Mouse (Mus musculus) forebrain, embryonic 13.5 days (tissue): ENCODE results near the gene Ubfd1. TPM values are rescaled to one million over a fixed set of nuclear protein-coding genes. Genes with fewer than 3 reads are reported as not detected.
A peak's percentile ranks its signal among the peaks of the same experiment; 100 is the strongest.

Experiments used
- ATAC-seq: fragments of 200-750 bp; cut with Nextera tagmentation; 2 replicates; pipeline ENCODE4 v1.8.0; 2017
- H3K27ac ChIP-seq: fragments of 300-500 bp; sonication (generic); 2 replicates; pipeline ENCODE4 v1.5.1; 2015; ENCODE audit warnings: inconsistent platforms, mild to moderate bottlenecking, moderate library complexity
- H3K27me3 ChIP-seq: fragments of 300-500 bp; sonication (generic); 2 replicates; pipeline ENCODE4 v1.6.1; 2015; ENCODE audit warnings: mild to moderate bottlenecking, inconsistent platforms
- H3K36me3 ChIP-seq: fragments of 300-500 bp; sonication (generic); 2 replicates; pipeline ENCODE4 v1.6.1; 2015; ENCODE audit warnings: mild to moderate bottlenecking, inconsistent platforms; ENCODE audit not compliant: poor library complexity, severe bottlenecking
- H3K4me1 ChIP-seq: fragments of 300-500 bp; sonication (generic); 2 replicates; pipeline ENCODE4 v1.6.1; 2015; ENCODE audit warnings: inconsistent platforms
- H3K4me2 ChIP-seq: fragments of 300-500 bp; sonication (generic); 2 replicates; pipeline ENCODE4 v1.6.1; 2015; ENCODE audit warnings: inconsistent platforms, mild to moderate bottlenecking, moderate library complexity
- H3K4me3 ChIP-seq: fragments of 300-500 bp; sonication (generic); 2 replicates; pipeline ENCODE4 v1.5.1; 2015; ENCODE audit warnings: mild to moderate bottlenecking, inconsistent platforms
- H3K9ac ChIP-seq: fragments of 300-500 bp; sonication (generic); 2 replicates; pipeline ENCODE4 v1.6.1; 2015; ENCODE audit warnings: mild to moderate bottlenecking, inconsistent platforms
- H3K9me3 ChIP-seq: fragments of 300-500 bp; sonication (generic); replicated peaks from 2 replicates; pipeline ENCODE4 v1.6.1; 2016; ENCODE audit warnings: inconsistent platforms
- WGBS: fragments of 180-500 bp; shearing (Covaris S2); methylation state at CpG from one replicate; pipeline ENCODE4 v1.1.7; 2015; 5-methylcytosine and 5-hydroxymethylcytosine counted together
- polyA plus RNA-seq: library from polyadenylated mRNA; unstranded; fragments of >200 nt; fragmentation: Nextera tagmentation; extraction: Ambion mirVana; gene quantifications from 2 replicates; pipeline ENCODE4 v1.2.1, GENCODE M21; 2015

Gene Ubfd1
- polyA plus RNA-seq, 1 experiment from 2014 or later, result 54.6 TPM

- no peaks in the 10 kb centered on the region for H3K9me3 ChIP-seq
- WGBS, result 95% methylated on average over 9 of the region's 9 CpGs
- no peaks in the 10 kb centered on the region for H3K4me1 ChIP-seq
- H3K27me3 ChIP-seq, result no peaks in the 10 kb centered on the region
- no peak overlapping the region for H3K4me2 ChIP-seq
- ATAC-seq, result no peak
- H3K27ac ChIP-seq, result no peak overlapping the region
- no peak overlapping the region for H3K9ac ChIP-seq
- H3K4me3 ChIP-seq, result no peak overlapping the region
- H3K36me3 ChIP-seq, result peaks cover 56% of the 10 kb centered on the region
These were observed 18.8 kb upstream of the Ubfd1 start for GRCm38 (mm10) chr7:122048191-122048590.

- Histone ChIP-seq H3K4me3 (no peak overlapping the region), H3K36me3 (peaks cover 62% of the 10 kb centered on the region), H3K9me3 (no peaks in the 10 kb centered on the region), H3K9ac (no peak overlapping the region), H3K27ac (no peak overlapping the region), H3K4me2 (no peak overlapping the region), H3K27me3 (no peaks in the 10 kb centered on the region), H3K4me1 (no peaks in the 10 kb centered on the region)
- ATAC-seq, result no peak
- 95% methylated on average over 1 of the region's 1 CpGs for WGBS
These were observed 16.1 kb upstream of the Ubfd1 start for GRCm38 (mm10) chr7:122050834-122051233.

- WGBS, result 93% methylated on average over 5 of the region's 5 CpGs
These were observed 10.3 kb upstream of the Ubfd1 start for GRCm38 (mm10) chr7:122056633-122057032.

GRCm38 (mm10) chr7:122065656-122066055, 1.3 kb upstream of the Ubfd1 start:
- WGBS, result 73% methylated on average over 1 of the region's 1 CpGs
- no peak overlapping the region for H3K4me3 ChIP-seq
- H3K27me3 ChIP-seq, result no peaks in the 10 kb centered on the region
- H3K9me3 ChIP-seq, result no peaks in the 10 kb centered on the region
- H3K36me3 ChIP-seq, result peaks cover 28% of the 10 kb centered on the region
- H3K27ac ChIP-seq, result no peak overlapping the region
- peaks cover 36% of the 10 kb centered on the region for H3K4me1 ChIP-seq
- ATAC-seq, result no peak
- H3K4me2 ChIP-seq, result peak overlapping the region; percentile 71
- peak overlapping the region; percentile 13; the same call in 1 of the 2 replicates for H3K9ac ChIP-seq

More at GRCm38 (mm10) chr7:122056633-122057032, 10.3 kb upstream of the Ubfd1 start:
- no peak overlapping the region for H3K9ac ChIP-seq
- H3K4me1 ChIP-seq, result no peaks in the 10 kb centered on the region
- ATAC-seq, result no peak
- peaks cover 42% of the 10 kb centered on the region for H3K36me3 ChIP-seq
- H3K4me2 ChIP-seq, result no peak overlapping the region
- no peaks in the 10 kb centered on the region for H3K27me3 ChIP-seq
- H3K4me3 ChIP-seq, result no peak overlapping the region
- H3K27ac ChIP-seq, result no peak overlapping the region
- H3K9me3 ChIP-seq, result no peaks in the 10 kb centered on the region

- H3K27ac ChIP-seq, result peak overlapping the region; percentile 96
- H3K27me3 ChIP-seq, result no peaks in the 10 kb centered on the region
- H3K4me3 ChIP-seq, result peak overlapping the region; percentile 97
- peak overlapping the region; percentile 95 for H3K9ac ChIP-seq
- no peaks in the 10 kb centered on the region for H3K9me3 ChIP-seq
- peaks cover 36% of the 10 kb centered on the region for H3K4me1 ChIP-seq
- ATAC-seq, result no peak; the same call in 1 of the 2 replicates
- peak overlapping the region; percentile 71 for H3K4me2 ChIP-seq
- H3K36me3 ChIP-seq, result peaks cover 33% of the 10 kb centered on the region
- 18% methylated on average over 31 of the region's 31 CpGs for WGBS
These were observed 652 bp upstream of the Ubfd1 start for GRCm38 (mm10) chr7:122066102-122066944.

GRCm38 (mm10) chr7:122067517-122068381, 774 bp downstream of the Ubfd1 start:
- H3K4me3 ChIP-seq, result peak overlapping the region; percentile 97
- H3K4me1 ChIP-seq, result peaks cover 36% of the 10 kb centered on the region
- peak overlapping the region; percentile 95 for H3K9ac ChIP-seq
- WGBS, result 2% methylated on average over 55 of the region's 58 CpGs
- peak overlapping the region; percentile 96 for H3K27ac ChIP-seq
- H3K27me3 ChIP-seq, result no peaks in the 10 kb centered on the region
- peaks cover 40% of the 10 kb centered on the region for H3K36me3 ChIP-seq
- H3K4me2 ChIP-seq, result peak overlapping the region; percentile 71
- no peaks in the 10 kb centered on the region for H3K9me3 ChIP-seq
- ATAC-seq, result peak; percentile 64; the same call in 1 of the 2 replicates

- 85% methylated on average over 3 of the region's 3 CpGs for WGBS
- Histone ChIP-seq H3K27me3 (no peaks in the 10 kb centered on the region), H3K4me2 (no peak overlapping the region), H3K4me3 (no peak overlapping the region), H3K9ac (no peak overlapping the region), H3K9me3 (no peaks in the 10 kb centered on the region), H3K4me1 (peaks cover 9% of the 10 kb centered on the region), H3K27ac (no peak overlapping the region), H3K36me3 (peaks cover 92% of the 10 kb centered on the region)
- no peak for ATAC-seq
These were observed 7.4 kb downstream of the Ubfd1 start for GRCm38 (mm10) chr7:122074374-122074773.

- H3K27me3 ChIP-seq, result no peaks in the 10 kb centered on the region
- no peak overlapping the region for H3K27ac ChIP-seq
- no peak overlapping the region for H3K4me3 ChIP-seq
- H3K36me3 ChIP-seq, result peaks cover 90% of the 10 kb centered on the region
- no peak for ATAC-seq
- no peaks in the 10 kb centered on the region for H3K9me3 ChIP-seq
- H3K4me2 ChIP-seq, result no peak overlapping the region
- WGBS, result 95% methylated on average over 8 of the region's 8 CpGs
- H3K9ac ChIP-seq, result no peak overlapping the region
- H3K4me1 ChIP-seq, result no peaks in the 10 kb centered on the region
These were observed 13.0 kb downstream of the Ubfd1 start for GRCm38 (mm10) chr7:122079798-122080554.

- no peak overlapping the region for H3K4me3 ChIP-seq
- H3K9me3 ChIP-seq, result no peaks in the 10 kb centered on the region
- no peak overlapping the region for H3K27ac ChIP-seq
- no peaks in the 10 kb centered on the region for H3K27me3 ChIP-seq
- 97% methylated on average over 1 of the region's 1 CpGs for WGBS
- no peak overlapping the region for H3K9ac ChIP-seq
- H3K4me1 ChIP-seq, result no peaks in the 10 kb centered on the region
- peaks cover 88% of the 10 kb centered on the region for H3K36me3 ChIP-seq
- H3K4me2 ChIP-seq, result no peak overlapping the region
- ATAC-seq, result no peak
These were observed 14.1 kb downstream of the Ubfd1 start for GRCm38 (mm10) chr7:122081071-122081470.

GRCm38 (mm10) chr7:122087195-122087982, 20.4 kb downstream of the Ubfd1 start:
- peaks cover 86% of the 10 kb centered on the region for H3K36me3 ChIP-seq
- H3K4me1 ChIP-seq, result no peaks in the 10 kb centered on the region
- no peak overlapping the region for H3K27ac ChIP-seq
- no peak for ATAC-seq
- H3K4me3 ChIP-seq, result no peak overlapping the region
- no peaks in the 10 kb centered on the region for H3K27me3 ChIP-seq
- no peak overlapping the region for H3K9ac ChIP-seq
- H3K9me3 ChIP-seq, result no peaks in the 10 kb centered on the region
- no peak overlapping the region for H3K4me2 ChIP-seq
- WGBS, result 91% methylated on average over 11 of the region's 11 CpGs
